Mouse (Mus musculus) small intestine, adult 2 months (tissue): ENCODE measurements around the gene Sgms1.

ENCODE experiments used
- CTCF ChIP-seq: fragments of 200-500 bp; IDR thresholded peaks from 2 replicates; pipeline ENCODE4 v1.5.1; 2012; ENCODE audit warnings: low read depth, mild to moderate bottlenecking, control low read depth, inconsistent platforms, low read length, moderate library complexity, mixed read lengths; ENCODE audit not compliant: insufficient replicate concordance, insufficient read length; ENCODE audit errors: extremely low read depth
- POLR2A ChIP-seq: fragments of 200-500 bp; IDR thresholded peaks from 2 replicates; pipeline ENCODE4 v1.6.1; 2012; ENCODE audit warnings: low read depth, mild to moderate bottlenecking, control low read depth, inconsistent platforms, low read length, moderate library complexity

DNA sequence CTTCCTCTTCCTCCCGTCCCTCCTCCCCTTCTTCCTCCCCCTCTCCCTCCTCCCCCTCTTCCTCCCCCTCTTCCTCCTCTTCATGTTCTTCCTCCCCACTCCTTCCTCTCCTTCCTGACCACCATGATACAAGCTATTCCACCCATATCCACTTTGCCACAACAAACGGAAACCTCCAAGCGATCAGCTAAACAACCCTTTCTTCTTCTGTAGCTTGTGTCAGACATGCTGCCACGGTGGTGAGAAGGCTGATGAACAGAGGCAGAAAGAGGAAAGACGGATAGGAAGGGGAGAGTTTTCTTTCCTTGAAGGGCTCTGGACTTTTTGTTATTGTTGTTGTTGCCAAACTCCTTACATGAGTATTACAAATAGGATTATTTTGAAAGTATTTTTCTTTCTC lies 14.9 kb upstream of the Sgms1 start:
- TF ChIP-seq CTCF (no peak), POLR2A (no peak)
